Mouse (Mus musculus) fibroblast of lung, adult 2 months (primary cell): ENCODE measurements at regions not wholly inside any gene's neighbourhood (a gene's known extent, or its start where the extent isn't known, plus 50 kb on each side); places are given as distances from the start of the nearest gene placed in this dataset.
"Not testable (repeated sequence)": the region's sequence is repeated elsewhere in the genome, so short reads cannot be mapped to it uniquely, and the experiment has no call there.

ENCODE experiments used
- DNase-seq: peaks from one replicate; pipeline ENCODE4 v3.0.0-alpha.2; 2011; ENCODE audit warnings: low read depth

DNA sequence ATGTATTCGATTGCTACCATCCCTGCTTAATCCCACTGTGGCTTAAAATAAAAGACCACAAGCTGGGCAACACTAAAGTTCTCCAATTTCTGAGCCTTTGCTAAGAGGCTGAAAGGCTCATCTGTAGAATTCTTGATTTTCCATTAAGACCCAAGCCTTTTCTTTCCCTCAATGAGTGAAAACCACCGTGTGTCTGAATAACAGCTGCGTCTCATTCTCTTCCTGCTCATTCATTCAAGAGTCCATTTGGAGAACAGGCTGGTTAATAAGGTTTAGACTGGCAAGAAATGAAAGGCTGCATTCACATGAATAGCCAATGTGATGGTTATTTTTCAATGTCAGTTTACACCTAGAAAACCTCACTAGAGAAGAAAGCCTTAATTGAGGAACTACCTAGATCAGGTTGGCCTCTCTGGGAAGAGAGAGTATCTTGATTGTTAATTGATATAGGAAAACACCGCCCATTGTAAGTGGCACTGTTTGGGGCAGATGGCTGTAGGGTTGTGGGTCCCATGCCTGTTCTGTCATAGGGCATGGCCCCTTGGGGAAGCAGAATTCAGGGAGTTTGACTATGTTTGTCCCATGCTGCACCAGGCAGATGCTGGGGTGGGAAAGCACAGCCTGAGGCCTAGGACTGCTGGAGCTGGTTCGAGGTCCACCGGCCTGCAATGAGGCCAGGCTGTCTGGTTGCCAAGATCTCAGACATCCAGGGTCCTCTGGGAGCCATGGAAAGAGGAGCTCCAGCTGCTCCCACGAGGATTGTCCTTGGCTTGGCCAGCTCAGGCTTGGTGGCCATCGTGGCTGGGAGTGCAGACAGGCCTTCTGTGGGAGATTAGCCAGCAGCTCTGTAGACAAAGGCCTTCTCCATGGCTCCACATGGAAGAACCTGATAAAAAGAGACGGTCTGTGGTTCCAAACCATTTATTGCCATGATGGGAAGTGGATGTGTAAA is 161.3 kb upstream of the Castor2 start:
- DNase-seq: no peak

DNA sequence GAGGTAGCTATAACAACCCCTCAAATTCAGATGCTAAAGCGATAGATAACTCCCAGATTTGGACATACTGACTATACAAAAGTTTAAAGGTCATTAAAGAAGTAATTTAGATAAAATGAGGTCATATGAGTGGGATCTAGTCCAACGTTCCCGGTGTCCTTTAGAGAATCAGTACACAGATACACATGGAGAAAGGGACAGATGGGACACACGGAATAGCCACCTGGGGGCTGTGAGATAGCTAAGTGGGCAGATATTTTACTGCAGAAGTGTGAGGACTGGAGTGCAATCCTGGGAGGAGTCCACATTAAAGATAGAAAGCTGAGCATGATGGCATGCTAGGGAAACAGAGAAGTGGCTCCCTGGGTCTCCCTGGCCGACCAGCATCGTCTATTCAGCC is 164.1 kb upstream of the Castor2 start:
- no peak for DNase-seq

DNA sequence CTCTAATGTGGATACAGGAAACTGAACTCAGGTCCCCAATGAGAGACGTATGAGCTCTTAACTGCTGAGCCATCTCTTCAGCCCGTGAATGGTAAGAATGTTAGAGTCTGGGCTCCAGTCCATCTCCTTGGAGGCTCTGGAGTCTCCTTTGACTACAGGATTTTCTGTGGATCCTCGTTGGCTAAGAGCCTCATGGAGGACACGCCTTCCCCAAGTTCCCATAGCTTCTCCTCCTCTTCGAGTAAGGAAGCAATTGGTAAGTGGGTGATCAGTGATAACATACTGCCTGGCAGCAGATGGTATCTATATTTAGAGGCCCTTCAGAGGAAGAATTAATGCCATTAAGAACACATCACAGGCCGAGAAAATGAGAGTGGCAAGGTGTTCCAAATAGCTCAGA is 164.5 kb upstream of the Castor2 start:
- no peak for DNase-seq

DNA sequence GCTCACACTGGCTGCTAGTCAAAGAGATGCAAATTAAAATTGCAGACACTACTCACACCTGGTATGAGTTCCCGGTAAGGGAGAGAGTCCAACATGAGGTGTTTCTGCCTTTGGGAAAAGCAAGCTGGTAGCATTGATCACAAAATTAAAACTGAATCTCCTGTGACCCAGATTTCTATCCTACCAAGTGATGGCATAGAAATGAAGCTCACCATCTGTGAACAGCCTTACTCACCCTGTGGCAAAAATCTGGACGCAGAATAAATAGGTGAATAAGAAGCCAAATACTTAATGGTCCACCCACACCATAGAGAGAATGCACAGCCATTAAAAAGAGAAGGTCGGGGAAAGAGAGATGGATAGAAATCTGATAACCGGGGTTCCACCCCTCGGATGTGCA is 169.4 kb upstream of the Castor2 start:
- DNase-seq: no peak

DNA sequence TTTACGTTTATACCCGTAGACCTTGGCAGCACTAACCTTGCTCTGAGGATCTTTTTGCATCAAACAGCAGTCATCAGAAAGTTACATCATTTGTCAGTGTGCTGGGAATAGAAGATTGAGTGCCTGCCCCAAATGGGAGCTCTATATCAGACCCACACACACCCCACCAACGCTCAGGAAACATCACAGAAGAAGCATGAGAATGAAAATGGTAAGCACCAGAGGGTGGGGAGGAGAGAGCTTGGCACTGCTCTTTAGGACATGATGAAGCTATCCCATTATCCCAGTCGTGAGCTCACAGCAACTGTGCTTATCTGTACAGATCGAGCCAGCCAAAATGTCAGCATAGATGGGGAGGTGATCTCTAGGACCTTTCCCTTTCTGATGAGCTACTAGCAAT is 172.5 kb upstream of the Castor2 start:
- no peak for DNase-seq

DNA sequence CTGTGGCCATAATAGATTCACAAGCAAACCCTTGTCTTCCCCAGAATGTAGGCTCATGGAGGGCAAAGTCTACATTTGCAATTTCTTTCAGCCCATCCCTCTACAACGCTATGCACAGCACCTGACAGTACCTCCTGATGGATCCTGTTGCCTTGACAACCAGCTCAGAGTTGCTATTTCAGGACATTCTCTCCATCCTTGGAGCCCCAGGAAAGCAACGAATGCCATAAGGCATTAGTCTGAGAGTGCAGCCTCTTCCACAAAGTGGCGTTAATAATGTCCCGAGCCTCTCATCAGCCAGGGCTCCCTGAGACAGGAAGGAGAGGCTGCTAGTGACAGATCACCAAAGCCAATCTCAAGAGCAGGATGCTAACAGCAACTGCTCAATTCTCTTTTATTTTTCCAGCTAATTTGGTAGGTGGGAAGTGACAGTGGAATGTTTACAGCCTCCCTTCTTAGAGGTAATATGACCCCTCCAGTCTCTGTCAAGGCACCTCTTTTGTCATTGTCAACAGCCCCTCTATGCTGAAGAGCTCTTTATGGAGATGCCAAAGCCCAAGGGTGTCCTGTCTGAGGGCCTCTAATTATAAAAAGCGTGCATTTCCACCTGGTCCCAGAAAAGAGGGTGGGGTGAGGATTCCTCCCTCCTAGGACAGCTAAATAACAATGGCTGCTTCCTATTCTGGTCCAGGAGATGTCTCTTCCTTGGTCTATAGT is 174.2 kb upstream of the Castor2 start:
- DNase-seq: no peak

DNA sequence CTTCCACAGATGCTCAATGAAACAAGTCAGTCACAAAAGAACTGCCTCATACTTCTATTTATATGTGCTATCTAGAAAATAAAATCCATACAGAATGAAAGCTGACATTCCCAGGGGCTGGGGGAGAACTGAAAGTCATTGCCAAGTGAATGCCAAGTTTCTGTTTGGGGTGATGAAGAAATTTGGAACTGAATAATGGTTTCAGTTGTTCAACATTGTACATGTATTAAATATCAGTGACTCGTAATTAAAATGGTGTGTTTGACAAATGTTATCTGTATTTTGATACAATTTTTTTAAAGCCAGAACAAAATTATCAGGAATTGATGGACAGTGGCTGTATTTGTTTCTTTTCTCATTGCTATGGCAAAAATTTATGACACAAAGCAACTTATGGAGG is 177.3 kb upstream of the Castor2 start:
- no peak for DNase-seq

DNA sequence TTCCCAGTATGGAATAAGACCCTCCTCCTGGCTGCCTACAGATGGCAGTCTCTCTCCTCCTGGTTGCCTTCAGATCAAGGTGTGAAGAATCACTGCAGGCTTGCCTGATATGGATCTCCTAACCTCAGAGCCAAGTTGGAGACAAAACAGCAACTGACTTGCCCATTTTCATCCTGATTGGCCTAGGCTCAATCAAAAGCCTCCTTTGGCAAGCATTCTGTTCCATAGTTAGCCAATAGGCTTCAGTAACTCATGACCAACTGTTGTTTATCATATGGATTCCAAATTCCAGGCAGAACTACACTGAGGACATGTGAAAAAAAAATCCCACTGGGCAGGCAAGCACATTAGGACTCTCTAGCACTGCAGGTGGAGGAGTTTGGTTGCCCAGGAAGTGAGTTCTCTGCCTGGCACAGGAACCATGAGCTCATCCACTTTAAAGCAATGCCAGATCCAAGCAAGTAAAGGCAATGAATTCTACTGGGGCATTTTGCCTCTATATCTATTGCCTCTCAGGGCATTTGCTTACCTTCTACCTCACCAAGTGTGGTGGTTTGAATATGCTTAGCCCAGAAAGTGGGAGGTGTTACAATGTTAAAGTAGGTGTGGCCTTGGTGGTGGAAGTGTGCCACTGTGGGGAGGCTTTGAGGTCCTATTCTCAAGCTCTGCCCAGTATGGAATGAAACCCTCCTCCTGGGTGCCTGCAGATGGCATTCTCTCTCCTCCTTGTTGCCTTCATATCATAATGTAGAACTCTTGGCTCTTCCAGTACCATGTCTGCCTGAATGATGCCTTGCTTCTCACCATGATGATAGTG is 183.6 kb upstream of the Castor2 start:
- DNase-seq: no peak

DNA sequence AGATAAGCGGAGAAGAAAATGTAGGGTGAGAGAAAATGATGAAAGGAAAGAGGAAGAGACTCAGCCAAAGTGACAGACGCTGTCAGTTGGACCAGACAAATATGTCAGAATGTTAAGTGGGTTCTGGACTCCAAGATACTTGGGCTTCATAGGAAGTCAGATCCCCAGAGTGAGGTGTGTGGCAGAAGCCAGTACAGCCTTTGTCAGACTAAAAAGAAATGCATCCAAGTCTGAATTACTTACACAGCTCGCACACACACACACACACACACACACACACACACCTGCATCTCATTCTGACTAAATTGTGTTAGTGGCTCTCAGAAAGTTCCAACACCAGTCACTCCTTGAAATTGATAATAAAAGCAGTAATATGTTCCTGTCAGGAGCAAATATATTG is 192.1 kb upstream of the Castor2 start:
- no peak for DNase-seq

DNA sequence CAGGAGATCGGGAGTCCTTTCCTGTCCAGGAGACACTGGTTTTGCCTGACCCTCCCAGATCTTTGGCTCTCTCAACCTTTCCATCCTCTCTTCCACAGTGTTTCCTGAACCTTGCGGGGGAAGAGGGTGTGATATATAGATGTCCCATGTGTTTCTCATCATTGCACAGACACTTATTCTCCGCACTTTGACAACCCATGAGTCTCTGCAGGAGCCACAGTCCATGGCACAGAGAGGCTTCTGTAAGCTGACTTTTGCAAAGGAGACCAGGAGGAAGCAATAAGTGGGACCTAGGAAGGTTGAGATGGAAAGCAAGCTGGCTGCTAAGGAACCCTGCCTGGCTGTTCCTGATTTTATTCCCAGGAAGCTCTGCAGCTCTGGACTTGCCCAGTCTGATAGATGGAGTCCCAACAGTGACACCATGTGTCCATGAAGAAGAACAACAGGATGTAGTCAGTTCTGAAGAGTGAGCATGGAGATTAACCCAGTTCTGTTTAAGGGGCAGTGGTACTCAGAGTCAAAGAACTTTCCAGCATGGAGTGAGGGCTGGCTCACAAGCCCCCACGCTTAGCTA is 201.4 kb upstream of the Castor2 start:
- DNase-seq: no peak

DNA sequence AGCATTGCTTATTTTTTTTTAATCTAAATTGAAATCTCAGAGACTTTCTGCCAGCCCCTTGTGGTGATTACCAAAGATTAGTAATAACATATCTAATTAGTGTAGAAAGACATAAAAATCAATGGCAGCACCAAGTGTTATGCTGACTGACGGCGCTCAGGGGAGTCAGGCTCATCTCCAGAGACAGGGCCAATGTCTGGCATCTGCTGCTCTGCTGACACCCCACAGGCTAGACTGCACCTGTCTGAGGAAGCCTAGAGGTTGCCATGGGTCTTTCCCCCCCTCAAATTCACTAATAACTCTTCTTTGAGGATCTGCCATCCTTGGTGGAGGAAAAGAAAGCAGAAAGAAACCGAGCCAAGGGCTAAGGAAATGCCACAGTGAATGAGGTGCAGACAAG is 208.8 kb upstream of the Castor2 start:
- no peak for DNase-seq

DNA sequence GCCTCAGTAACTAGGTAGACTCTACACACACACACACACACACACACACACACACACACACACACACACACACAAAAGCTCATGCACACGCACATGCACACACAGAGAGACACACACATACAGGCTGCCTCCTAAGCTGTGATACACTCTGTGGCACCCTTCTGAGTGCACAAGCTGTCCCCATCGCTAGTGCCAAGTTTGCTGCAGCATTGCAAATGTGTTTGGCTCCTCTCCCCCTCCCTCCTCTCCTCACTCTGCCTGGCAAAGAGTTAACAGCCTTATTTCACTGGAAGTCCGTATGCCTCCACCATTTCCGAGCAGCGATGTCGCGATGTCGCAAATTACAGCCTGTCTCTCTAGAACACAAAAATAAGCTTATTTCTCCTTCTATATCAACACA is 209.7 kb upstream of the Castor2 start:
- DNase-seq: no peak

DNA sequence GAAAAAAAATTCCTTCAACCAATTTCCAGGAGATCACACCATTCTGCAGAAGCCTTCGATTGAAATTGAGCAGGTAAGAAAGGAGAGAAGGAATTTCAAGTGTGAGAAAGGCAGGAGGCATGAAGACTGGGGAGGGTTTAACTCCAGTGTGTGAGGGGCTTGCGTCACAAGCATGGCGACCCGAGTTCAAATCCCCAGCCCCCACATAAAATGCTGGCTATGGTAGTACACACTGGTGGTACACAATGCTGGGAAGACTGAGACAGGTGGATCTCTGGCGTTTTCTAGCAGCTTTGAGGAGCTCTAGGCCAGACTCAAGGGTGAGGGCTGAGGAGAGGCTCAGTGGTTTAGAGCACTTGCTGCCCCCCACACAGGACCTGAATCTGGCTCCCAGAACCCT is 214.0 kb upstream of the Castor2 start:
- no peak for DNase-seq

DNA sequence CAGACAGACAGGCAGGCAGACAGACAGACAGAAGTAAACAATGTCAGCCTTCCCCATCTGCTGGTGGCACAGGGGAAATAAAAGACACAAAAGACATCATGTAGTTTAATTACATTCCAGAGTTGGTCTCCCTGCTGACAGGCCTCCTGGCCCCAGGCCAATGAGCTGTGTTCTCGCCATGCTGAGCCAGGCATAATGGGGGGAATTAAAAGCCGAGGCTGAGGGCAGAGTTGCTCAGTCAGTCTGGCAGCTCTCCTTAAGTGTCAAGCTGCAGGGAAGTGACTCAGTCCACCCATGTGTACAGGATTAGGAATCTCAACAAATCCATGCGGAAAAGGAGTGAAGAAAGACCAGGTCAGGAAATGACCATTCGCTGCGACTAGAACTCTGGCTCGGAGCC is 214.5 kb upstream of the Castor2 start:
- DNase-seq: no peak

DNA sequence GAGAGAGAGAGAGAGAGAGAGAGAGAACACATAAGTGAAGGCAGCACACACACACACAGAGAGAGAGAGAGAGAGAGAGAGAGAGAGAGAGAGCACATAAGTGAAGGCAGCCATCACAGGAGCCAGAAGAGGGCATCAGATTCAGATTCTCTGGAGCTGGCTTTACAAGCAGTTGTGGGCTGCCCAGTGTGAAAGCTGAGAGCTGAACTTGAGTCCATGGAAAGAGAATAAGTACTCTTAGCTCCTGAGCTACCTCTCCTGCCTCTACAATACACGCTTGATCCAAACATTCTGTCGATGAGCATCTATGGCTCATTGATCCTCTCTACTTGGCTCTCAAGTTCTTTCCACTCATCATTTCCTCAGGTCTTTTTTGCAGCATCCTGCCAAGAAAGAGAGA is 214.9 kb upstream of the Castor2 start:
- no peak for DNase-seq

DNA sequence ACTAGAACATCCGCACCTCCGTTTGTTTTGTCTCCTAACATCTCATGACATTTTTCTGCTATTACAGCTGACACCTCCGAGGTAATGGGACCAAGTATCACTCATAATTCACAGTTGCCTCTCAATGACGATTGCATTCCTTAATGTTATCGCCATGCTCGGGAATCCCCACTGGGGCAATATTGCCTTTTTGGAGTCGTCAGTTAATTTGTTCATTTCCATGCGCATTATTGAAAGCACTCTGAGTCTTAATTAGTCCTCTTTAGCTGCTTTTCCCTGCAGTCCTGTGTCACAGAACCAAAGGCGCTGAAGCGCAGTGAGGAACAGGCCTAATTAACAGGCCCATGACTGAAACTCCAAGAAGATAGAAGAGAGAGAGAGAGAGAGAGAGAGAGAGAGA is 255.0 kb upstream of the Castor2 start:
- no peak for DNase-seq

DNA sequence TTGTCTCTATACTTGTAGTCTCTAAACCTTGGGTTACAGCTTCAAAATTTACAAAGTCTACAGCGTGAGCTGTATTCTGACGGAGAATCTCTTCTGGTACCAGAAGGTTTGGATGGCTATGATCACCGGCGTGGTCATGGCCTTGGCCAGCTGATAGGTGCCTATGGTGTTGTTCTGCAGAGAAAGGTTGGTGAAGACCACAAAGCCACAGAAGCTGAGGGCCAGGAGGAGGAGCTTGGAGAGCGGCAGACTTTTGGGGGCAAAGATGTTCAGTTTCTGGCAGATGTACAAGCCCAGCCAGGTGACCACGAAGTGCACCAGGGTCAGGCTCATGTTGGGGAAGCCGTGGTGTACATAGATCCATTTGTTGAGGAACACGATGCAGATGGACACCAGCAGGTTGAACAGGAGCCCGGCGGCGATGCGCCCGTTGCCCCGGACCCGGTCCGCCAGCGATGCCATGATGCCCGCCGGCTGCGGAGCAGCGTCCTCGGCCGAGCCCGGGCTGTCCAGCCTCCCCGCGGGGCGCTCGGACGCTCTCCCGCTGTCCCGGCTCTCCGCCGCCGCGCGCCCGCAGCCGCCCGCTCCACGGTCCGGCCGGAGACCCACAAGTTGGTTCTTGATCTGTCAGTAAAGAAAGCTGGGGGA is 257.3 kb upstream of the Castor2 start:
- not testable (repeated sequence) for DNase-seq

DNA sequence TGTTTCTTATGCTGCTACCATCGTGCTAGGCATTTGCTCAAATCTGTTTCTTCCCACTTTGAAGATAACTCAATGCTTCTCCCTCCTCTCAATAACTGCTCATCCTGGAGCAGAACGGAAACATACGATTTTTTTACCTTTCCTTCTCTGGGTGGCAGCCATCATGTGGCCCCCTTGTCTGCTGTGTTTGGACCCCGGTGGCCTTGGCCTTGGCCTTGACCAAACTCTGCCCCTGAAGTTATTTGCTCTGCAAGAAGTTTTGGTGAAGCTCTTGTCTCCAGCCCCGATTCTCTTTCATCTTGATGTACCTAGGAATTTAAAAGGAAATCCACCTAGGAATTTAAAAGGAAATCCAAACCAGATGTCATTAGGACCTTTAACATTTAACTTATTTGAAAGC is 261.2 kb upstream of the Castor2 start:
- DNase-seq: no peak

DNA sequence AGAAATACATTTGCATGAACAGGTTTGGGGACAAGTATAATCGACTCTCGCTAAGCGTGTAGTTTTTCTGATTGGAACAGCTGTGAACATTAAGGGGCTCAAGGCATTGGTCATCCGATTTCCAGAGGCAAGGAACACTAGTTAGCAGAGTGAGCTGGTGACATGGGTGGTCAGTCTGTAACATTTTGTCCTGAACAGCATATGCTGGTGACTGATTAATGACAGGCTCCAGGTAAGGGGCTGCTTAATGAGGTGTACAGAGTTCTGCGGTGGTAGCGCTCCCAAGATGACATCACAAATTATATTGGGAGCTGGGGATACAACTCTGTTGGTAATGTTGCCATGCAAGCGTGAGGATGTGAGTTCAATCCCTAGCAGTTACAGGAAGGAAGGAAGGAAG is 266.3 kb upstream of the Castor2 start:
- no peak for DNase-seq

DNA sequence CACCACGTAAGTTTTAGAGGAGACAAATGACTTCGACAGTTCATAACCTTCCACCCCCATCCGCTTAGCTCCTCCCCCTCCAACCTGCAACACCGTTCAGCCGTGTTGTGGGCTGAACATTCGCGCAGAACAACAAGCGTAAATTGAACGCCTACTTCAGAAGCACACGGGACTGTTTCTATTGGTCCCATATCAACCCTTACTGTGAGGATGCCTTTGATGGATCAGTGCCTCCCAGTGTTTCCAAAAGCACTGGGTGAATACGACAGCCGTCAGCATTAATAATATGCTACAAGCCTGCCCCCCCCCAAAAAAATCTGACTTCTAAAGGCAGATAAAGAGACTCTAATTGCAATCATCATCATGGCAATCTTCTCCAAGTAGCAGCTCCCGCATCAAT is 271.3 kb upstream of the Castor2 start:
- DNase-seq: no peak

DNA sequence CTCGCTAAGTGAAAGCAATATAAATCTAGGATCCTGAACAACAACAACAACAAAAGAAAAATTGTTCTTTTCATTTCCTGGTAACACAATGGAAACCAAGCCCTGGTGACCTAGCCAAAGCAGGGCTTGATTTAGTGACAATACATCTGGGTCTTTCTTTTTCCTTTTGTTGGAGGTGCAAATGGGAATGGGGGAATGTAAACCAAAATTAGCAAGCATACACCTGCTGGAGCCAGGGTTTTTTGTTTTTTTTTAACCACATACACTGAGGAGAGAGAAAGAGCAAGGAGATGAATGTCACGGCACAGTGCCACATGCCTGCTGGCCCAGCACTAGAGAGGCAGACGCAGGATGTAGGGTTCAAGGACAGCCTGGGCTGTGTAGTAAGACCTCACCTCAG is 275.6 kb upstream of the Castor2 start:
- no peak for DNase-seq

DNA sequence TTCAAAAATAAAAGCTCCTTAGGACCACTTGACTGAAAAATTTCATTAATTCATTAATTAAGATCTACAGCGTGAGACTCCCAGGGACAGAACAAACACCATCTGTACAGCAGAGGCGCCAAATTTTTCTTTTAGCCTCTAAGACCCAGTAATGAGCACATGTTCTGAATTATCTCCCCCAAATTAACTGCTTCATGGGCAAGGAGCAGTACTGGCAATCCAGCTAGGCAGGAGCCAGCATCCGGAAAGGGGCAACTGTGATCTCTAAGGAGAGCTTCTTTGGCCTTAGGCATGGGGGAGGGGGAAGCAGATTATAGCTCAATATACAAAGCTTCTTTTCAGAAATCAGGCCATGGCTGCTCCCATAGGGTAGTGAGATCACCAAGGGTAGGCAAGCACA is 278.2 kb upstream of the Castor2 start:
- no peak for DNase-seq
